ENCODE assay signal across 17 mouse cellular contexts in the genomic region with DNA sequence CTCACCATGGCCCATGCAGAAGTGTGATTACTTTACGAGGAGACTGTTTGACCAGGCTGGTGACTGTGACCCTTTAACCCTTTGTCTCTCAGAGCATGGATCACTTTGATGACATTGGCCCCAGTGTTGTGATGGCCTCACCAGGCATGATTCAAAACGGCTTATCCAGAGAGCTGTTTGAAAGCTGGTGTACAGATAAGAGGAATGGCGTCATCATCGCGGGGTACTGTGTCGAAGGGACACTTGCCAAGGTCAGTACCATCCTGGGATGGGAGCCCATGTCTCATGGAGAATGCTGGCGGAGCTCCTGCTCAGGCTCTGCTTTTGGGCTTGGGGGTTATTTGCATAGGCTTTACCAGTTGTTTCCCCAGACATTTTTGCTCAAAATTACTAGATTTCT. TPM values are rescaled to one million over a fixed set of nuclear protein-coding genes. Genes with fewer than 3 reads are reported as not detected.
A peak's percentile ranks its signal among the peaks of the same experiment; 100 is the strongest.
DNase-seq lines count a peak whose midpoint lies in the region; ATAC-seq and TF ChIP-seq lines count a peak whose summit lies in the region.
"Had no signal": no experiment of that assay in that cellular context is flagged by ENCODE, and none has a peak within 500 bp of the region (broad histone marks: within the 10 kb centered on the region; RNA-seq: fewer than 3 reads in every experiment).

No protein-coding gene starts in this region.

- no peaks in the 10 kb centered on the region for H3K27me3 ChIP-seq in kidney, postnatal 0 days (ENCODE audit: insufficient read depth, low read length)
- no peaks in the 10 kb centered on the region for H3K27me3 ChIP-seq in heart, postnatal 0 days (ENCODE audit: control insufficient read depth, insufficient read depth, low read length)
- H3K27me3 ChIP-seq: forebrain, embryonic 13.5 days; heart, embryonic 13.5 days; limb, embryonic 13.5 days had no signal

- H3K4me2 ChIP-seq in kidney, postnatal 0 days (ENCODE audit: low read length): no peak overlapping the region
- H3K4me2 ChIP-seq in heart, postnatal 0 days (ENCODE audit: low read depth, low read length): no peak overlapping the region
- H3K4me2 ChIP-seq: forebrain, embryonic 13.5 days; heart, embryonic 13.5 days; hindbrain, embryonic 14.5 days; limb, embryonic 13.5 days; lung, embryonic 14.5 days had no signal

- no peak for TF ChIP-seq CTCF in kidney, postnatal 0 days (IDR thresholded peaks at IDR 0.05; ENCODE audit: low read depth)
- no peak for TF ChIP-seq CTCF in heart, postnatal 0 days (IDR thresholded peaks at IDR 0.05; ENCODE audit: low read depth)

- peak overlapping the region; percentile 60; the same call in 1 of the 2 replicates for H3K27ac ChIP-seq in kidney, postnatal 0 days
- no peak overlapping the region for H3K27ac ChIP-seq in heart, postnatal 0 days (ENCODE audit: low read depth)
- H3K27ac ChIP-seq: forebrain, embryonic 13.5 days; hindbrain, embryonic 14.5 days; limb, embryonic 13.5 days had no signal

- WGBS in kidney, postnatal 0 days: 88% methylated on average over 7 of the region's 7 CpGs
- 47% methylated on average over 7 of the region's 7 CpGs for WGBS in heart, postnatal 0 days

- no peak for ATAC-seq in kidney, postnatal 0 days (replicated peaks; ENCODE audit: low FRiP score, low read depth)
- ATAC-seq in heart, postnatal 0 days (ENCODE audit: insufficient read depth, low read depth): peak; percentile 33; the same call in 1 of the 2 replicates
- ATAC-seq: forebrain, embryonic 13.5 days had no signal

- TF ChIP-seq EP300 in heart, postnatal 0 days (IDR thresholded peaks at IDR 0.05; ENCODE audit: low read depth): no peak

- no peak overlapping the region for H3K4me3 ChIP-seq in kidney, postnatal 0 days (replicated peaks; ENCODE audit: low read depth, low read length)
- H3K4me3 ChIP-seq in heart, postnatal 0 days (ENCODE audit: low read depth, low read length): no peak overlapping the region
- H3K4me3 ChIP-seq: forebrain, embryonic 13.5 days; heart, embryonic 13.5 days; limb, embryonic 13.5 days had no signal

- H3K36me3 ChIP-seq in kidney, postnatal 0 days (ENCODE audit: insufficient read depth, low read length): peaks cover 60% of the 10 kb centered on the region
- H3K36me3 ChIP-seq in heart, postnatal 0 days (replicated peaks; ENCODE audit: control insufficient read depth, insufficient read depth, low read length): peaks cover 86% of the 10 kb centered on the region

- no peaks in the 10 kb centered on the region for H3K4me1 ChIP-seq in kidney, postnatal 0 days (replicated peaks; ENCODE audit: insufficient read depth, low read length)
- no peaks in the 10 kb centered on the region for H3K4me1 ChIP-seq in heart, postnatal 0 days (ENCODE audit: control insufficient read depth, insufficient read depth)
- H3K4me1 ChIP-seq: forebrain, embryonic 13.5 days; heart, embryonic 13.5 days; limb, embryonic 13.5 days had no signal

- peak; percentile 79 to 87 for DNase-seq in adrenal gland, adult (ENCODE audit: inconsistent age in 2 of 2, low spot score in 1 of 2)
- no peak for DNase-seq in adrenal gland, adult 18-20 months (ENCODE audit: low spot score in 2 of 2)
- no peak for DNase-seq in kidney, postnatal 0 days (ENCODE audit: low spot score)
- DNase-seq in kidney, postnatal 4 days: no peak
- DNase-seq in adrenal gland, adult 2 months: peak; percentile 84
- no peak for DNase-seq in heart, postnatal 0 days (ENCODE audit: low spot score)
- DNase-seq in embryo, embryonic 11 days: no peak
- no peak for DNase-seq in spleen, adult 12 weeks (ENCODE audit: low spot score)
- DNase-seq: cerebellum, adult 9-10 months; gastrocnemius, postnatal 14 days; layer of hippocampus, postnatal 36 days; lung, embryonic 14.5 days; lung, postnatal 36 days had no signal

- no peaks in the 10 kb centered on the region for H3K9me3 ChIP-seq in kidney, postnatal 0 days (replicated peaks; ENCODE audit: low read length)
- no peaks in the 10 kb centered on the region for H3K9me3 ChIP-seq in heart, postnatal 0 days (replicated peaks; ENCODE audit: control insufficient read depth, low read length)
- H3K9me3 ChIP-seq: forebrain, embryonic 13.5 days; heart, embryonic 13.5 days; limb, embryonic 13.5 days had no signal

- no peak overlapping the region for H3K9ac ChIP-seq in kidney, postnatal 0 days (ENCODE audit: low read depth, low read length)
- H3K9ac ChIP-seq in heart, postnatal 0 days (replicated peaks; ENCODE audit: low read depth, low read length): no peak overlapping the region
- H3K9ac ChIP-seq: forebrain, embryonic 13.5 days; heart, embryonic 13.5 days; hindbrain, embryonic 14.5 days; limb, embryonic 13.5 days; lung, embryonic 14.5 days had no signal

RNA-seq across cellular contexts. Expression of a gene that starts 14.9 kb away (rescaled TPM):
- total RNA-seq in adrenal gland, adult 18-20 months (2021): 10 to 100 TPM; 51.0 to 60.2 TPM
- polyA plus RNA-seq in kidney, postnatal 0 days (2015; fragmentation: Nextera tagmentation; extraction: Ambion mirVana): 150 and 152 TPM in 2 replicates
- total RNA-seq in adrenal gland, adult 2 months (2021): 10 to 100 TPM; 61.2 to 65.0 TPM
- polyA plus RNA-seq in adrenal gland, adult 2 months (2012; rRNA removed): 68.7 and 108 TPM in 2 replicates
- total RNA-seq in heart, postnatal 0 days (2014; rRNA removed; ENCODE audit: low replicate concordance): 41.3 and 59.2 TPM in 2 replicates
- polyA plus RNA-seq in heart, postnatal 0 days (2015; fragmentation: Nextera tagmentation; extraction: Ambion mirVana): 44.8 and 49.0 TPM in 2 replicates

RNA-seq across cellular contexts. Expression of a gene that starts 15.2 kb away (rescaled TPM):
- total RNA-seq in adrenal gland, adult 18-20 months (2021): 10 to 100 TPM; 59.5 to 90.4 TPM
- 50.9 and 52.6 TPM in 2 replicates for polyA plus RNA-seq in kidney, postnatal 0 days (2015; fragmentation: Nextera tagmentation; extraction: Ambion mirVana)
- 10 to 100 TPM; 82.2 to 97.0 TPM for total RNA-seq in adrenal gland, adult 2 months (2021)
- polyA plus RNA-seq in adrenal gland, adult 2 months (2012; rRNA removed): 12.6 and 18.8 TPM in 2 replicates
- 29.8 and 37.5 TPM in 2 replicates for total RNA-seq in heart, postnatal 0 days (2014; rRNA removed; ENCODE audit: low replicate concordance)
- 42.1 and 43.4 TPM in 2 replicates for polyA plus RNA-seq in heart, postnatal 0 days (2015; fragmentation: Nextera tagmentation; extraction: Ambion mirVana)

RNA-seq across cellular contexts. Expression of a gene that starts 16.1 kb away (rescaled TPM):
- total RNA-seq in adrenal gland, adult 18-20 months (2021): 10 to 100 TPM; 42.4 to 59.8 TPM
- 81.0 and 83.5 TPM in 2 replicates for polyA plus RNA-seq in kidney, postnatal 0 days (2015; fragmentation: Nextera tagmentation; extraction: Ambion mirVana)
- 10 to 100 TPM; 63.9 to 67.1 TPM for total RNA-seq in adrenal gland, adult 2 months (2021)
- 12.9 and 21.2 TPM in 2 replicates for polyA plus RNA-seq in adrenal gland, adult 2 months (2012; rRNA removed)
- total RNA-seq in heart, postnatal 0 days (2014; rRNA removed; ENCODE audit: low replicate concordance): 26.7 and 28.6 TPM in 2 replicates
- polyA plus RNA-seq in heart, postnatal 0 days (2015; fragmentation: Nextera tagmentation; extraction: Ambion mirVana): 51.8 and 52.5 TPM in 2 replicates

Comparison
In these comparisons a context has a peak if more than half of its experiments do, and no peak if none do; other contexts are left out.
1. DNase-seq: peak in adrenal gland, adult (2 of 2) and adrenal gland, adult 2 months (single experiment); none in adrenal gland, adult 18-20 months (0 of 2), kidney, postnatal 0 days (single experiment), kidney, postnatal 4 days (0 of 2), heart, postnatal 0 days (single experiment), embryo, embryonic 11 days (single experiment) and spleen, adult 12 weeks (single experiment).